Comparison of ENCODE assay signal across 18 mouse cellular contexts in the genomic region with DNA sequence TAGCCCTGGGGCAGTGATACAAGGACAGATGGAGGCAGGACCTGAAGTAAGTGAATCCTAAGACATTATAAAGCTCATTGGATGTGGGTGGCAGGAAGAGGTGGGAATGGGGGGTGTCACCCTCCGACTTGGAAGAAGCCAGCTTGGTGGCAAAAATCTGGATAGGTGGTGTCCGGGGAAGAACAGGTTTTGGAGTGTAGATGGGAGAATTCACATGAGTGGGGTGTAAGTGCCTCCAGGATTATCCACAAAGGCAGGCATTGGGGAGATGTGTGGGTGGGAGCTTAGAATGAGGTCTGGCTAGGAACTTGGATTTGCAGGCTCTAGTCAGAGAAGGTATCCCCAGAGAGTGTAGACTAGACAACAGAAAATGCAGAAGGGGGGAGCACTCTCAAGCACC. TPM values are rescaled to one million over a fixed set of nuclear protein-coding genes. Genes with fewer than 3 reads are reported as not detected.
DNase-seq lines count a peak whose midpoint lies in the region; ATAC-seq lines count a peak whose summit lies in the region.
"Had no signal": no experiment of that assay in that cellular context is flagged by ENCODE, and none has a peak within 500 bp of the region (broad histone marks: within the 10 kb centered on the region; RNA-seq: fewer than 3 reads in every experiment).

No protein-coding gene starts in this region.

- ATAC-seq in granulocyte monocyte progenitor cell, adult 5-6 weeks (replicated peaks; ENCODE audit: poor library complexity, severe bottlenecking): no peak
- ATAC-seq: forebrain, embryonic 14.5 days; Patski had no signal

- intact Hi-C loops in left cerebral cortex, postnatal 10 days (cut with DNase I): no loop called here

- peak; percentile 59 for DNase-seq in left cerebral cortex, adult 11 months (ENCODE audit: low spot score)
- DNase-seq in left cerebral cortex, postnatal 10 days (ENCODE audit: extremely low spot score in 1 of 2, low spot score in 2 of 2): no peak
- peak; percentile 29 for DNase-seq in right cerebral cortex, postnatal 25 days
- no peak for DNase-seq in right cerebral cortex, postnatal 14 days
- peak; percentile 30 to 52 for DNase-seq in right cerebral cortex, postnatal 36 days (ENCODE audit: low spot score in 2 of 2)
- DNase-seq: adrenal gland, adult 2 months; adrenal gland, postnatal 25 days; cerebellum, adult 2 months; cerebellum, postnatal 10 days; embryo, embryonic 11 days; gastrocnemius, adult 2 months; gastrocnemius, postnatal 25 days; heart, adult 11 months; heart, postnatal 36 days had no signal

RNA-seq across cellular contexts. Expression of gene Inpp5d, which starts 14.8 kb away (rescaled TPM):
- total RNA-seq in left cerebral cortex, postnatal 10 days (2021): 10 to 100 TPM; 14.1 to 17.8 TPM
- 104 and 179 TPM in 2 replicates for total RNA-seq in granulocyte monocyte progenitor cell, adult 5-6 weeks (2014; fragmentation: Nextera tagmentation)
- total RNA-seq in granulocyte monocyte progenitor cell, adult 5-6 weeks (2017): 52.2 and 73.5 TPM in 2 replicates

RNA-seq across cellular contexts. Expression of gene Ngef, which starts 31.6 kb away (rescaled TPM):
- 100 to 1,000 TPM; 198 to 200 TPM for total RNA-seq in left cerebral cortex, postnatal 10 days (2021)
- not detected in 2 replicates for total RNA-seq in granulocyte monocyte progenitor cell, adult 5-6 weeks (2014; fragmentation: Nextera tagmentation)
- total RNA-seq in granulocyte monocyte progenitor cell, adult 5-6 weeks (2017): not detected in 2 replicates
- total RNA-seq: CH12.LX had no signal

Comparison
In these comparisons a context has a peak if more than half of its experiments do, and no peak if none do; other contexts are left out.
1. DNase-seq: peak in left cerebral cortex, adult 11 months (single experiment), right cerebral cortex, postnatal 25 days (single experiment) and right cerebral cortex, postnatal 36 days (2 of 2); none in left cerebral cortex, postnatal 10 days (0 of 2) and right cerebral cortex, postnatal 14 days (single experiment).
2. RNA of gene Ngef, which starts 31.6 kb away (total RNA-seq): 198 to 200 TPM in left cerebral cortex, postnatal 10 days; not detected in granulocyte monocyte progenitor cell, adult 5-6 weeks; every median in the first group is over 100 times any median in the second.